Mouse (Mus musculus): ENCODE measurements at regions not wholly inside any gene's neighbourhood (a gene's known extent, or its start where the extent isn't known, plus 50 kb on each side); places are given as distances from the start of the nearest gene placed in this dataset.

DNA sequence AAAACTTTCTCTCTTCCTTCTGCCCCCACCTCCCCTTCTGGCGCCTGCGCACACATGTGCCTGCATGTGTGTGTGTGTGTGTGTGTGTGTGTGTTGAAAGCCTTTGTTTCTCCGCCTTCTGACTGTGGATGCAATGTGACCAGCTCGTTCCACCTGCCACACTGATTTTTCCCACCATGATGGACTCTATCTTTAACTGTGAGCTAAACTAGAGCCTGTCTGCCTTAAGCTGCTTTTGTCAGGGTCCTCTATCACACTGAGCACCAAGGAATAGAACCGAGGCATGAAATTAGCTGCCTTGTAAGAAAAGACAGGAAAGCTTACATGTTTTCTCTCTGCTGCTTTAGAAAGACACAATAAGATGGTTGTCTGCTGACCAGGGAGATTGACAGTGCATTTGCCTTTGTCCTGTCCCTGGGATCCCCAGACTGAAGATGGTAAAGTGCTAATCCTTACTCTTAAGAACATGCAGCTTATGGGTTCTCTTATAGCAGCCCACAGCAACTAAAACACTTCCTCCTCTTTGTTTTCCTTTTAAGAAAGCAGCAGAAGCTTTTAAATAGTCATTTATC lies 1468.7 kb downstream of the Slc22a22 start:
- TF ChIP-seq POLR2A (IDR thresholded peaks at IDR 0.05; ENCODE audit: borderline replicate concordance, insufficient read depth, low read length) (no peak), CTCF (IDR thresholded peaks at IDR 0.05; ENCODE audit: borderline replicate concordance, insufficient read depth, low read depth, low read length) (no peak)
- Histone ChIP-seq H3K4me1 (ENCODE audit: control insufficient read depth, insufficient read depth, low read length) (no peaks in the 10 kb centered on the region), H3K27ac (ENCODE audit: insufficient read depth, low read length) (no peak overlapping the region), H3K4me3 (replicated peaks; ENCODE audit: insufficient read depth, low read depth, low read length) (no peak overlapping the region), H3K27me3 (ENCODE audit: control insufficient read depth, insufficient read depth, low read length) (no peaks in the 10 kb centered on the region)
- WGBS = 53% methylated on average over 5 of the region's 5 CpGs
- DNase-seq = no peak

- H3K4me3 ChIP-seq (replicated peaks; ENCODE audit: insufficient read depth, low read depth, low read length) = no peak overlapping the region
- TF ChIP-seq CTCF (IDR thresholded peaks at IDR 0.05; ENCODE audit: borderline replicate concordance, insufficient read depth, low read depth, low read length) (no peak), POLR2A (IDR thresholded peaks at IDR 0.05; ENCODE audit: borderline replicate concordance, insufficient read depth, low read length) (no peak)
- H3K27ac ChIP-seq (ENCODE audit: insufficient read depth, low read length) = no peak overlapping the region
- H3K4me1 ChIP-seq (ENCODE audit: control insufficient read depth, insufficient read depth, low read length) = no peaks in the 10 kb centered on the region
- WGBS = 55% methylated on average over 3 of the region's 3 CpGs
- H3K27me3 ChIP-seq (ENCODE audit: control insufficient read depth, insufficient read depth, low read length) = no peaks in the 10 kb centered on the region
- DNase-seq = no peak
These were observed 1470.0 kb downstream of the Slc22a22 start for GRCm38 (mm10) chr15:56007376-56007775.

- H3K27me3 ChIP-seq (ENCODE audit: control insufficient read depth, insufficient read depth, low read length) = no peaks in the 10 kb centered on the region
- no peak for DNase-seq
- WGBS = 91% methylated on average over 8 of the region's 8 CpGs
- H3K27ac ChIP-seq (ENCODE audit: insufficient read depth, low read length) = no peak overlapping the region
- H3K4me1 ChIP-seq (ENCODE audit: control insufficient read depth, insufficient read depth, low read length) = no peaks in the 10 kb centered on the region
- TF ChIP-seq CTCF (IDR thresholded peaks at IDR 0.05; ENCODE audit: borderline replicate concordance, insufficient read depth, low read depth, low read length) = no peak
- no peak for TF ChIP-seq POLR2A (IDR thresholded peaks at IDR 0.05; ENCODE audit: borderline replicate concordance, insufficient read depth, low read length)
- H3K4me3 ChIP-seq (replicated peaks; ENCODE audit: insufficient read depth, low read depth, low read length) = no peak overlapping the region
These were observed 1472.1 kb downstream of the Slc22a22 start for GRCm38 (mm10) chr15:56005361-56005760.

- no peak for DNase-seq
- Histone ChIP-seq H3K27me3 (ENCODE audit: control insufficient read depth, insufficient read depth, low read length) (no peaks in the 10 kb centered on the region), H3K27ac (ENCODE audit: insufficient read depth, low read length) (no peak overlapping the region), H3K4me1 (ENCODE audit: control insufficient read depth, insufficient read depth, low read length) (no peaks in the 10 kb centered on the region), H3K4me3 (replicated peaks; ENCODE audit: insufficient read depth, low read depth, low read length) (no peak overlapping the region)
- no peak for TF ChIP-seq POLR2A (IDR thresholded peaks at IDR 0.05; ENCODE audit: borderline replicate concordance, insufficient read depth, low read length)
- no peak for TF ChIP-seq CTCF (IDR thresholded peaks at IDR 0.05; ENCODE audit: borderline replicate concordance, insufficient read depth, low read depth, low read length)
- 87% methylated on average over 3 of the region's 3 CpGs for WGBS
These were observed 1473.5 kb downstream of the Slc22a22 start for GRCm38 (mm10) chr15:56003921-56004320.

DNA sequence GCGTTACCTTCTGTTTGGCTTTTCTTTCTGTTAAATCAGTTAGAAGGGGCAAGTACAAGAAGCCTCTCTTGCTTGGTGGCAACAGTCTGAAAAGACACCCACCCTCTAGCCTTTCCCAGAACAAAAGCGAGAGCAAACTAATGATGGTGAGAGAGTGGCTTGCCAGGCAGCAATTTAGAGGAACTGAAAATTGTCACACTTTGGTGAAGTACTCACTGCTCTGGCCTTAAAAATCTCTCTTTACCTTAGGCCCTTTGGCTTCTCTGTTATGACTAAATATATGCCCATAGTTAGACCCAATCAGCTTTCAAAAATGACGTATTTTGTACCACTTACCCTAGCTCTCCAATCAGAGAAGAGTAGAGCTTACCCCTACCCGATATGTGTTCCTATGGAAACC lies 1477.8 kb downstream of the Slc22a22 start:
- WGBS = 87% methylated on average over 4 of the region's 4 CpGs
- TF ChIP-seq POLR2A (IDR thresholded peaks at IDR 0.05; ENCODE audit: borderline replicate concordance, insufficient read depth, low read length) (no peak), CTCF (IDR thresholded peaks at IDR 0.05; ENCODE audit: borderline replicate concordance, insufficient read depth, low read depth, low read length) (no peak)
- no peaks in the 10 kb centered on the region for H3K4me1 ChIP-seq (ENCODE audit: control insufficient read depth, insufficient read depth, low read length)
- no peaks in the 10 kb centered on the region for H3K27me3 ChIP-seq (ENCODE audit: control insufficient read depth, insufficient read depth, low read length)
- H3K27ac ChIP-seq (ENCODE audit: insufficient read depth, low read length) = no peak overlapping the region
- no peak for DNase-seq
- no peak overlapping the region for H3K4me3 ChIP-seq (replicated peaks; ENCODE audit: insufficient read depth, low read depth, low read length)

- no peak overlapping the region for H3K27ac ChIP-seq (ENCODE audit: insufficient read depth, low read length)
- no peaks in the 10 kb centered on the region for H3K4me1 ChIP-seq (ENCODE audit: control insufficient read depth, insufficient read depth, low read length)
- no peak for TF ChIP-seq CTCF (IDR thresholded peaks at IDR 0.05; ENCODE audit: borderline replicate concordance, insufficient read depth, low read depth, low read length)
- no peak for TF ChIP-seq POLR2A (IDR thresholded peaks at IDR 0.05; ENCODE audit: borderline replicate concordance, insufficient read depth, low read length)
- 70% methylated on average over 4 of the region's 4 CpGs for WGBS
- no peak overlapping the region for H3K4me3 ChIP-seq (replicated peaks; ENCODE audit: insufficient read depth, low read depth, low read length)
- no peaks in the 10 kb centered on the region for H3K27me3 ChIP-seq (ENCODE audit: control insufficient read depth, insufficient read depth, low read length)
- no peak for DNase-seq
These were observed 1479.4 kb downstream of the Slc22a22 start for GRCm38 (mm10) chr15:55997977-55998376.

DNA sequence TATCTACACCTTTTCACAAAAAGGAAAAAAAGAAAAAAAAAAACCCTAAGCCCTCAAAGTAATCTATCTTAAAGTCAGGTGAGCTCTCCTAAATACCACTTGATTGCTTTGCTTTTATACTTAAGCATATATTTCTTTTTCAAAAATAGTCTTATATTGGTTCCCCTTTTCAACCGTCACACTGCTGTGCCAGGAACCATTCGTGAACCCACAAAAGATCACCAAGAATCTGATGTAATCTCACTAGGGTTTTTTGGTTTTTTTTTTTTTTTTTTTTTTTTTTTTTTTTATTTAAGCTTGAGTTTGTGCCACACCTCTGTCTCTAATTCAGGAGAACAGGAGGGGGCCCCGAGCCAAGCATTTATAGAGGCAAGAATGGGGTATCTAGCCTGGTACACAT lies 1482.7 kb downstream of the Slc22a22 start:
- Histone ChIP-seq H3K27me3 (ENCODE audit: control insufficient read depth, insufficient read depth, low read length) (no peaks in the 10 kb centered on the region), H3K4me3 (replicated peaks; ENCODE audit: insufficient read depth, low read depth, low read length) (no peak overlapping the region), H3K27ac (ENCODE audit: insufficient read depth, low read length) (no peak overlapping the region), H3K4me1 (ENCODE audit: control insufficient read depth, insufficient read depth, low read length) (no peaks in the 10 kb centered on the region)
- 84% methylated on average over 3 of the region's 3 CpGs for WGBS
- TF ChIP-seq CTCF (IDR thresholded peaks at IDR 0.05; ENCODE audit: borderline replicate concordance, insufficient read depth, low read depth, low read length) = no peak
- TF ChIP-seq POLR2A (IDR thresholded peaks at IDR 0.05; ENCODE audit: borderline replicate concordance, insufficient read depth, low read length) = no peak
- no peak for DNase-seq

DNA sequence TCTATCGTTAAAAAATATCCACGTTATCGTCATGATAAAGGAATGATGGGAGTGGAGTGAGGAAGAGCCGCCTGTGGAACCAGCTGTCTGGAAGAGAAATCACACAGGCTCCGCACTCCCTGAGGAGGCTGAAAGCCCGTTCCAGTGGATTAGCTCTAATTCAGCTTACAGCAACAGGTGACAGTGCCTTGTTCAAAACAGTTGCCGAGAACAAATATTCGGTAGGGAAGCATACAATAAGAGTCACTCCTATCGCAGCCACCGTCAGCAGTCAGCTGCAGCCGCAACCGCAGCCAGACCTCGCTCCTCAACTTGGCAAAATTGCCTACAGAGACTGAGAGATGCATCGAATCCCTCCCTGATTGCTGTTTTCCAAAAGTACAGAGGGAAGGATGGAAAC lies 1501.6 kb downstream of the Slc22a22 start:
- no peak for TF ChIP-seq CTCF (IDR thresholded peaks at IDR 0.05; ENCODE audit: borderline replicate concordance, insufficient read depth, low read depth, low read length)
- no peak for TF ChIP-seq POLR2A (IDR thresholded peaks at IDR 0.05; ENCODE audit: borderline replicate concordance, insufficient read depth, low read length)
- no peak for DNase-seq
- H3K4me1 ChIP-seq (ENCODE audit: control insufficient read depth, insufficient read depth, low read length) = no peaks in the 10 kb centered on the region
- no peak overlapping the region for H3K27ac ChIP-seq (ENCODE audit: insufficient read depth, low read length)
- no peaks in the 10 kb centered on the region for H3K27me3 ChIP-seq (ENCODE audit: control insufficient read depth, insufficient read depth, low read length)
- WGBS = 26% methylated on average over 14 of the region's 14 CpGs
- H3K4me3 ChIP-seq (replicated peaks; ENCODE audit: insufficient read depth, low read depth, low read length) = no peak overlapping the region
